Mouse (Mus musculus) ES-Bruce4 (cell line): Measurements from ENCODE around the gene Tmem62.

Source experiments
- CTCF ChIP-seq: IDR thresholded peaks from one replicate; pipeline ENCODE4 v1.8.1; 2011; ENCODE audit warnings: low read depth, low read length
- EP300 ChIP-seq: IDR thresholded peaks from 2 replicates; pipeline ENCODE4 v1.6.1; 2011; ENCODE audit warnings: low read depth, low read length; ENCODE audit not compliant: insufficient read depth
- POLR2A ChIP-seq: IDR thresholded peaks from one replicate; pipeline ENCODE4 v1.8.1; 2011; ENCODE audit warnings: low read length; ENCODE audit not compliant: insufficient read depth

- TF ChIP-seq CTCF (peak; percentile 18), POLR2A (no peak), EP300 (no peak)
These were observed 62.6 kb downstream of the Tmem62 start for GRCm38 (mm10) chr2:121039382-121039781.
